Mouse (Mus musculus): ENCODE measurements around the gene Hsd17b14. TPM values are rescaled to one million over a fixed set of nuclear protein-coding genes. Genes with fewer than 3 reads are reported as not detected.
A peak's percentile ranks its signal among the peaks of the same experiment; 100 is the strongest.

Hsd17b14 gene
- polyA plus RNA-seq, 1 experiment from 2014 or later: not detected

- no peak overlapping the region for H3K27ac ChIP-seq
- no peaks in the 10 kb centered on the region for H3K9me3 ChIP-seq
- 82% methylated on average over 10 of the region's 10 CpGs for WGBS
- H3K4me3 ChIP-seq: peak overlapping the region; percentile 64
- peak overlapping the region; percentile 77 for H3K4me2 ChIP-seq
- H3K4me1 ChIP-seq: peaks cover 5% of the 10 kb centered on the region
- ATAC-seq (replicated peaks): 0 out of 2 replicates have a peak, but pooled peaks have one; percentile 2
- H3K36me3 ChIP-seq (replicated peaks): no peaks in the 10 kb centered on the region
- H3K27me3 ChIP-seq (replicated peaks): no peaks in the 10 kb centered on the region
- peak overlapping the region; percentile 71 for H3K9ac ChIP-seq
These were observed 17.1 kb upstream of the Hsd17b14 start for GRCm38 (mm10) chr7:45537602-45538001.

- peak overlapping the region; percentile 62 for H3K27ac ChIP-seq
- H3K4me3 ChIP-seq: peak overlapping the region; percentile 64
- H3K4me1 ChIP-seq: peaks cover 5% of the 10 kb centered on the region
- peak overlapping the region; percentile 71 for H3K9ac ChIP-seq
- no peaks in the 10 kb centered on the region for H3K36me3 ChIP-seq (replicated peaks)
- no peaks in the 10 kb centered on the region for H3K9me3 ChIP-seq
- peak overlapping the region; percentile 77 for H3K4me2 ChIP-seq
- peak; percentile 93 for ATAC-seq (replicated peaks)
- 4% methylated on average over 29 of the region's 29 CpGs for WGBS
- H3K27me3 ChIP-seq (replicated peaks): no peaks in the 10 kb centered on the region
These were observed 16.3 kb upstream of the Hsd17b14 start for GRCm38 (mm10) chr7:45538163-45539041.

- no peak overlapping the region for H3K4me2 ChIP-seq
- 86% methylated on average over 3 of the region's 3 CpGs for WGBS
- H3K36me3 ChIP-seq (replicated peaks): no peaks in the 10 kb centered on the region
- H3K9ac ChIP-seq: no peak overlapping the region
- no peaks in the 10 kb centered on the region for H3K9me3 ChIP-seq
- H3K27ac ChIP-seq: no peak overlapping the region
- H3K4me3 ChIP-seq: no peak overlapping the region
- no peaks in the 10 kb centered on the region for H3K27me3 ChIP-seq (replicated peaks)
- H3K4me1 ChIP-seq: peaks cover 5% of the 10 kb centered on the region
- peak; percentile 20 for ATAC-seq (replicated peaks)
These were observed 15.6 kb upstream of the Hsd17b14 start for GRCm38 (mm10) chr7:45539095-45539494.

- no peak overlapping the region for H3K4me3 ChIP-seq
- ATAC-seq (replicated peaks): no peak
- no peak overlapping the region for H3K27ac ChIP-seq
- H3K9me3 ChIP-seq: no peaks in the 10 kb centered on the region
- peaks cover 5% of the 10 kb centered on the region for H3K4me1 ChIP-seq
- no peak overlapping the region for H3K9ac ChIP-seq
- H3K27me3 ChIP-seq (replicated peaks): no peaks in the 10 kb centered on the region
- no peak overlapping the region for H3K4me2 ChIP-seq
- no peaks in the 10 kb centered on the region for H3K36me3 ChIP-seq (replicated peaks)
- whole genome bisulfite sequencing: 56% methylated on average over 2 of the region's 2 CpGs
These were observed 14.5 kb upstream of the Hsd17b14 start for GRCm38 (mm10) chr7:45540213-45540612.

- Histone ChIP-seq H3K27me3 (replicated peaks) (no peaks in the 10 kb centered on the region), H3K4me3 (no peak overlapping the region), H3K4me2 (no peak overlapping the region), H3K27ac (no peak overlapping the region), H3K9ac (no peak overlapping the region), H3K4me1 (no peaks in the 10 kb centered on the region), H3K9me3 (no peaks in the 10 kb centered on the region), H3K36me3 (replicated peaks) (no peaks in the 10 kb centered on the region)
- WGBS: 100% methylated on average over 1 of the region's 1 CpGs
- no peak for ATAC-seq (replicated peaks)
These were observed 10.2 kb upstream of the Hsd17b14 start for GRCm38 (mm10) chr7:45544525-45544924.

- H3K9ac ChIP-seq: no peak overlapping the region
- H3K9me3 ChIP-seq: no peaks in the 10 kb centered on the region
- no peaks in the 10 kb centered on the region for H3K36me3 ChIP-seq (replicated peaks)
- H3K4me3 ChIP-seq: no peak overlapping the region
- no peaks in the 10 kb centered on the region for H3K4me1 ChIP-seq
- H3K27me3 ChIP-seq (replicated peaks): no peaks in the 10 kb centered on the region
- H3K4me2 ChIP-seq: no peak overlapping the region
- no peak overlapping the region for H3K27ac ChIP-seq
- ATAC-seq (replicated peaks): no peak
- WGBS: 84% methylated on average over 16 of the region's 16 CpGs
These were observed 4.9 kb upstream of the Hsd17b14 start for GRCm38 (mm10) chr7:45549641-45550436.

- H3K27me3 ChIP-seq (replicated peaks): no peaks in the 10 kb centered on the region
These were observed 3.7 kb upstream of the Hsd17b14 start for GRCm38 (mm10) chr7:45550821-45551511.

GRCm38 (mm10) chr7:45551512-45551883 is 3.2 kb upstream of the Hsd17b14 start:
- no peak for ATAC-seq (replicated peaks)
- Histone ChIP-seq H3K27me3 (replicated peaks) (no peaks in the 10 kb centered on the region), H3K4me3 (no peak overlapping the region), H3K27ac (no peak overlapping the region), H3K4me2 (no peak overlapping the region), H3K9me3 (no peaks in the 10 kb centered on the region), H3K36me3 (replicated peaks) (no peaks in the 10 kb centered on the region), H3K9ac (no peak overlapping the region), H3K4me1 (no peaks in the 10 kb centered on the region)
- 82% methylated on average over 8 of the region's 8 CpGs for WGBS

More at GRCm38 (mm10) chr7:45550821-45551511, 3.7 kb upstream of the Hsd17b14 start:
- no peak overlapping the region for H3K4me3 ChIP-seq
- no peaks in the 10 kb centered on the region for H3K36me3 ChIP-seq (replicated peaks)
- no peak overlapping the region for H3K4me2 ChIP-seq
- H3K4me1 ChIP-seq: no peaks in the 10 kb centered on the region
- H3K9me3 ChIP-seq: no peaks in the 10 kb centered on the region
- no peak overlapping the region for H3K9ac ChIP-seq
- no peak overlapping the region for H3K27ac ChIP-seq
- WGBS: 82% methylated on average over 11 of the region's 11 CpGs
- ATAC-seq (replicated peaks): no peak

GRCm38 (mm10) chr7:45553519-45553918 is 1.2 kb upstream of the Hsd17b14 start:
- H3K27ac ChIP-seq: no peak overlapping the region
- 60% methylated on average over 8 of the region's 8 CpGs for WGBS
- H3K4me2 ChIP-seq: no peak overlapping the region
- H3K9ac ChIP-seq: no peak overlapping the region
- no peak overlapping the region for H3K4me3 ChIP-seq
- H3K36me3 ChIP-seq (replicated peaks): no peaks in the 10 kb centered on the region
- no peak for ATAC-seq (replicated peaks)
- no peaks in the 10 kb centered on the region for H3K27me3 ChIP-seq (replicated peaks)
- H3K4me1 ChIP-seq: no peaks in the 10 kb centered on the region
- H3K9me3 ChIP-seq: no peaks in the 10 kb centered on the region

- no peak for ATAC-seq (replicated peaks)
- 92% methylated on average over 2 of the region's 2 CpGs for WGBS
- H3K36me3 ChIP-seq (replicated peaks): no peaks in the 10 kb centered on the region
- no peaks in the 10 kb centered on the region for H3K9me3 ChIP-seq
- H3K4me3 ChIP-seq: no peak overlapping the region
- H3K4me2 ChIP-seq: no peak overlapping the region
- H3K27me3 ChIP-seq (replicated peaks): no peaks in the 10 kb centered on the region
- no peak overlapping the region for H3K9ac ChIP-seq
- no peak overlapping the region for H3K27ac ChIP-seq
- no peaks in the 10 kb centered on the region for H3K4me1 ChIP-seq
These were observed 703 bp upstream of the Hsd17b14 start for GRCm38 (mm10) chr7:45553990-45554389.

GRCm38 (mm10) chr7:45555787-45556186 is 1.1 kb downstream of the Hsd17b14 start:
- Histone ChIP-seq H3K27me3 (replicated peaks) (no peaks in the 10 kb centered on the region), H3K4me1 (no peaks in the 10 kb centered on the region), H3K9me3 (no peaks in the 10 kb centered on the region), H3K27ac (no peak overlapping the region), H3K4me2 (no peak overlapping the region), H3K4me3 (no peak overlapping the region), H3K36me3 (replicated peaks) (no peaks in the 10 kb centered on the region), H3K9ac (no peak overlapping the region)
- no peak for ATAC-seq (replicated peaks)
- 34% methylated on average over 8 of the region's 8 CpGs for WGBS

GRCm38 (mm10) chr7:45558907-45559306 is 4.2 kb downstream of the Hsd17b14 start:
- no peak overlapping the region for H3K9ac ChIP-seq
- no peak overlapping the region for H3K27ac ChIP-seq
- ATAC-seq (replicated peaks): no peak
- no peaks in the 10 kb centered on the region for H3K36me3 ChIP-seq (replicated peaks)
- H3K27me3 ChIP-seq (replicated peaks): no peaks in the 10 kb centered on the region
- no peaks in the 10 kb centered on the region for H3K9me3 ChIP-seq
- H3K4me1 ChIP-seq: no peaks in the 10 kb centered on the region
- no peak overlapping the region for H3K4me2 ChIP-seq
- no peak overlapping the region for H3K4me3 ChIP-seq
- 61% methylated on average over 6 of the region's 6 CpGs for WGBS

Data from midbrain, embryonic 15.5 days (tissue).